Mouse (Mus musculus): Measurements from ENCODE around the gene Ap3d1. TPM values are rescaled to one million over a fixed set of nuclear protein-coding genes. Genes with fewer than 3 reads are reported as not detected.

Ap3d1 gene
- polyA plus RNA-seq, 2 experiments = 20.1 to 26.2 TPM

- ATAC-seq (ENCODE audit: insufficient read depth) (no peak), DNase-seq (ENCODE audit: low read depth in 3 of 3, low spot score in 3 of 3) (no peak)
- Histone ChIP-seq H3K4me3 (ENCODE audit: insufficient read depth in 1 of 2, low read depth in 2 of 2, low read length in 2 of 2) (no peak overlapping the region), H3K27ac (no peak overlapping the region), H3K4me1 (replicated peaks; ENCODE audit: control insufficient read depth in 2 of 2, insufficient read depth in 2 of 2, low read length in 1 of 2) (no peaks in the 10 kb centered on the region), H3K9ac (replicated peaks) (no peak overlapping the region), H3K36me3 (replicated peaks; ENCODE audit: control insufficient read depth, insufficient read depth, low read depth) (peaks cover 66% of the 10 kb centered on the region), H3K27me3 (ENCODE audit: control insufficient read depth, insufficient read depth, low read length) (no peaks in the 10 kb centered on the region), H3K9me3 (ENCODE audit: control insufficient read depth, low read length) (no peaks in the 10 kb centered on the region), H3K4me2 (ENCODE audit: low read depth) (no peak overlapping the region)
- TF ChIP-seq CTCF (IDR thresholded peaks at IDR 0.05; ENCODE audit: low read depth) (no peak), EP300 (IDR thresholded peaks at IDR 0.05; ENCODE audit: low read depth) (no peak)
- 77% methylated on average over 1 of the region's 1 CpGs for WGBS (ENCODE audit: insufficient replicate concordance)
These were observed 24.8 kb downstream of the Ap3d1 start for GRCm38 (mm10) chr10:80717281-80717680.

- Histone ChIP-seq H3K9ac (replicated peaks) (no peak overlapping the region), H3K27ac (no peak overlapping the region), H3K4me1 (replicated peaks; ENCODE audit: control insufficient read depth in 2 of 2, insufficient read depth in 2 of 2, low read length in 1 of 2) (no peaks in the 10 kb centered on the region), H3K4me2 (ENCODE audit: low read depth) (no peak overlapping the region), H3K9me3 (ENCODE audit: control insufficient read depth, low read length) (no peaks in the 10 kb centered on the region), H3K27me3 (ENCODE audit: control insufficient read depth, insufficient read depth, low read length) (no peaks in the 10 kb centered on the region), H3K36me3 (replicated peaks; ENCODE audit: control insufficient read depth, insufficient read depth, low read depth) (peaks cover 51% of the 10 kb centered on the region), H3K4me3 (ENCODE audit: insufficient read depth in 1 of 2, low read depth in 2 of 2, low read length in 2 of 2) (no peak overlapping the region)
- 68% methylated on average over 3 of the region's 3 CpGs for WGBS (ENCODE audit: insufficient replicate concordance)
- DNase-seq (ENCODE audit: low read depth in 3 of 3, low spot score in 3 of 3) (no peak), ATAC-seq (ENCODE audit: insufficient read depth) (no peak)
- TF ChIP-seq EP300 (IDR thresholded peaks at IDR 0.05; ENCODE audit: low read depth) (no peak), CTCF (IDR thresholded peaks at IDR 0.05; ENCODE audit: low read depth) (no peak)
These were observed 31.2 kb downstream of the Ap3d1 start for GRCm38 (mm10) chr10:80710834-80711233.

GRCm38 (mm10) chr10:80705479-80705878 lies 36.6 kb downstream of the Ap3d1 start:
- WGBS (ENCODE audit: insufficient replicate concordance) = 67% methylated on average over 3 of the region's 3 CpGs
- H3K4me3 ChIP-seq (ENCODE audit: insufficient read depth in 1 of 2, low read depth in 2 of 2, low read length in 2 of 2) = no peak overlapping the region
- DNase-seq (ENCODE audit: low read depth in 3 of 3, low spot score in 3 of 3) = no peak

DNA sequence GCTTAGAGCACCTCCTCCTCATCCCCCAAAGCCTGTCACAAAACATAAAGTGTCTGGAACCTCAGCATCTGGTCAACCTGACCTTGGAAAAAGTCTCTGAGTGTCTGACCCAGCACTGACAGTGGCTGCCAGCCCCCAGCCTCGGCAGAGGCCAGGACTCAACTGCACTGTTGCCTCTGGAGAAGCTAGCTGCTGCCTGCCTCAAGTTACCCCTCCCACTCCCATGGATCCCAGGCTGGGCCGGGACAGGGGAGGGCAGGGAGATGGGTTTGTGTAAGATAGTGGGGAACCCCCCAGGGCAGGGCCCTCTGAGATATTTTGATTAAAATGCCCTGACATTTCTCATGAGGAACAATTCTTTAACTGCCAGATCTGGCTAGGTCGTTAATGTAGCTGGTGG lies 37.0 kb downstream of the Ap3d1 start:
- H3K27me3 ChIP-seq (ENCODE audit: control insufficient read depth, insufficient read depth, low read length) = no peaks in the 10 kb centered on the region
- H3K4me2 ChIP-seq (ENCODE audit: low read depth) = no peak overlapping the region
- ATAC-seq (ENCODE audit: insufficient read depth) = no peak

More at GRCm38 (mm10) chr10:80705479-80705878, 36.6 kb downstream of the Ap3d1 start:
- ATAC-seq (ENCODE audit: insufficient read depth) = no peak
- Histone ChIP-seq H3K36me3 (replicated peaks; ENCODE audit: control insufficient read depth, insufficient read depth, low read depth) (peaks cover 21% of the 10 kb centered on the region), H3K4me2 (ENCODE audit: low read depth) (no peak overlapping the region), H3K4me1 (replicated peaks; ENCODE audit: control insufficient read depth in 2 of 2, insufficient read depth in 2 of 2, low read length in 1 of 2) (peaks cover 17 to 18% of the 10 kb centered on the region in 2 experiments), H3K9ac (replicated peaks) (no peak overlapping the region), H3K27ac (no peak overlapping the region), H3K27me3 (ENCODE audit: control insufficient read depth, insufficient read depth, low read length) (no peaks in the 10 kb centered on the region), H3K9me3 (ENCODE audit: control insufficient read depth, low read length) (no peaks in the 10 kb centered on the region)
- no peak for TF ChIP-seq EP300 (IDR thresholded peaks at IDR 0.05; ENCODE audit: low read depth)
- TF ChIP-seq CTCF (IDR thresholded peaks at IDR 0.05; ENCODE audit: low read depth) = no peak

DNA sequence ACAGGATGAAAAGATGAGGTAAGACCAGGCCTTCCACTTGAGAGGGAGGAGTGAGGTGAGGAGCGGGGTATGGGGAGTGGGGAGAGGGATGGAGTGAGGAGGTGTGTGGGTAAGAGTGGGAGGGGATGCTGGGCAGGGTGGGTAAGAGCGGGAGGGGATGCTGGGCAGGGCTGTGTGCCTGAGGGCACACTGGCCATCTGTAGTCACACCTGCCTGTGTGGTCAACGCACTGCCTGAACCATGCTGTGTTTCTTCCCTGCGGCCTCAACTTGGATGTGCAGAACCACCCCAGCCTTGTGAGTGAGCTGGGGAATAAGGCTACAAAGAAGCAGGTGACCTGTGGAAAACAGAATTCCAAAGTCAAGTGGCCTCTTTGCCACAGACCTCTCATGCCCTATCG lies 37.6 kb downstream of the Ap3d1 start:
- Histone ChIP-seq H3K4me2 (ENCODE audit: low read depth) (no peak overlapping the region), H3K9me3 (ENCODE audit: control insufficient read depth, low read length) (no peaks in the 10 kb centered on the region), H3K9ac (replicated peaks) (no peak overlapping the region), H3K27ac (no peak overlapping the region), H3K27me3 (ENCODE audit: control insufficient read depth, insufficient read depth, low read length) (no peaks in the 10 kb centered on the region), H3K4me1 (replicated peaks; ENCODE audit: control insufficient read depth in 2 of 2, insufficient read depth in 2 of 2, low read length in 1 of 2) (peaks cover 26 to 28% of the 10 kb centered on the region in 2 experiments), H3K4me3 (ENCODE audit: insufficient read depth in 1 of 2, low read depth in 2 of 2, low read length in 2 of 2) (no peak overlapping the region), H3K36me3 (replicated peaks; ENCODE audit: control insufficient read depth, insufficient read depth, low read depth) (peaks cover 18% of the 10 kb centered on the region)
- no peak for DNase-seq (ENCODE audit: low read depth in 3 of 3, low spot score in 3 of 3)
- ATAC-seq (ENCODE audit: insufficient read depth) = no peak
- 86% methylated on average over 5 of the region's 5 CpGs for WGBS (ENCODE audit: insufficient replicate concordance)
- TF ChIP-seq EP300 (IDR thresholded peaks at IDR 0.05; ENCODE audit: low read depth) (no peak), CTCF (IDR thresholded peaks at IDR 0.05; ENCODE audit: low read depth) (no peak)

More for the DNA sequence above, 37.0 kb downstream of the Ap3d1 start:
- Histone ChIP-seq H3K4me3 (ENCODE audit: insufficient read depth in 1 of 2, low read depth in 2 of 2, low read length in 2 of 2) (no peak overlapping the region), H3K4me1 (replicated peaks; ENCODE audit: control insufficient read depth in 2 of 2, insufficient read depth in 2 of 2, low read length in 1 of 2) (peaks cover 22% of the 10 kb centered on the region in 2 experiments), H3K9me3 (ENCODE audit: control insufficient read depth, low read length) (no peaks in the 10 kb centered on the region), H3K36me3 (replicated peaks; ENCODE audit: control insufficient read depth, insufficient read depth, low read depth) (peaks cover 21% of the 10 kb centered on the region), H3K27ac (no peak overlapping the region), H3K9ac (replicated peaks) (no peak overlapping the region)
- 39% methylated on average over 3 of the region's 3 CpGs for WGBS (ENCODE audit: insufficient replicate concordance)
- TF ChIP-seq EP300 (IDR thresholded peaks at IDR 0.05; ENCODE audit: low read depth) (no peak), CTCF (IDR thresholded peaks at IDR 0.05; ENCODE audit: low read depth) (no peak)
- DNase-seq (ENCODE audit: low read depth in 3 of 3, low spot score in 3 of 3) = no peak
